Mouse (Mus musculus): Measurements from ENCODE around the gene Gimap1. TPM values are rescaled to one million over a fixed set of nuclear protein-coding genes. Genes with fewer than 3 reads are reported as not detected.

Gene Gimap1
- total RNA-seq, 2 experiments from 2014 or later = 1.4 to 1.9 TPM

DNA sequence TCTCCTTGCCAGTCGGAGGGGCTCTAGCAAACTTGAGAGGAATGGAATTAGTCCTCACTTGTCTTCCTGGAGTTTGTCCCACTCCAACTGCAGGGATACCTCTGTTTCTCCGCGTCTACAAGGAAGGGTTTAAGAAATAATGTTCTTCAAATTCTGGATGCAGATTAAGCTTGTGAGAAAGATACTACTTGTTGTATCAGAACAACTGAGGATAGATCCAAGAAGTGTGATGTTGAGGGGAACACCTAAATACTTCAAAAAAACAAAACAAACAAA is 864 bp downstream of the Gimap1 start:
- no peak for DNase-seq (ENCODE audit: low spot score in 2 of 2)

GRCm38 (mm10) chr6:48740501-48741169 is 1.8 kb downstream of the Gimap1 start:
- no peak for DNase-seq (ENCODE audit: low spot score in 2 of 2)

- no peak for DNase-seq (ENCODE audit: low spot score in 2 of 2)
Observed at GRCm38 (mm10) chr6:48741273-48741672, 2.4 kb downstream of the Gimap1 start.

- DNase-seq (ENCODE audit: low spot score in 2 of 2) = no peak
Observed at GRCm38 (mm10) chr6:48741711-48742206, 2.9 kb downstream of the Gimap1 start.

GRCm38 (mm10) chr6:48742422-48743351 is 3.8 kb downstream of the Gimap1 start:
- DNase-seq (ENCODE audit: low spot score in 2 of 2) = no peak

DNA sequence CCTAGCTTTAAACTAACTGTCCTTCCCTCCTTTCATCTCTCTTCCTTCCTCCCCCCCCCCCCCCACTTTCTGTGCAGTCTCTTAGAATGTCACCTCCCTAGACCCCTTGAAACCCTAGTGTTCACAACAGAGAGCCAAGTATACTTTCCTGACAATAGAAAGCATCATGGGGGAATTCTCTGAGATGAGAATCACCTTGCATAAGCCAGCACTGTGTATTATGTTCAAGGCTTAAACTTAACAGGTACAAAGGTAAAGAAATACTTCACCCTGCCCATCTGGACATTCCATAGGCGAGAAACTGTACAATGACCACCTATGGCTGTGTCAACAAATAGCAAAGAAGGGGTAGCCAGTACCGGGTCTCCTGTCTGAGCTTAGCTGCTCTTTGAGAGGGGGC is 6.6 kb downstream of the Gimap1 start:
- DNase-seq (ENCODE audit: low spot score in 2 of 2) = no peak

DNA sequence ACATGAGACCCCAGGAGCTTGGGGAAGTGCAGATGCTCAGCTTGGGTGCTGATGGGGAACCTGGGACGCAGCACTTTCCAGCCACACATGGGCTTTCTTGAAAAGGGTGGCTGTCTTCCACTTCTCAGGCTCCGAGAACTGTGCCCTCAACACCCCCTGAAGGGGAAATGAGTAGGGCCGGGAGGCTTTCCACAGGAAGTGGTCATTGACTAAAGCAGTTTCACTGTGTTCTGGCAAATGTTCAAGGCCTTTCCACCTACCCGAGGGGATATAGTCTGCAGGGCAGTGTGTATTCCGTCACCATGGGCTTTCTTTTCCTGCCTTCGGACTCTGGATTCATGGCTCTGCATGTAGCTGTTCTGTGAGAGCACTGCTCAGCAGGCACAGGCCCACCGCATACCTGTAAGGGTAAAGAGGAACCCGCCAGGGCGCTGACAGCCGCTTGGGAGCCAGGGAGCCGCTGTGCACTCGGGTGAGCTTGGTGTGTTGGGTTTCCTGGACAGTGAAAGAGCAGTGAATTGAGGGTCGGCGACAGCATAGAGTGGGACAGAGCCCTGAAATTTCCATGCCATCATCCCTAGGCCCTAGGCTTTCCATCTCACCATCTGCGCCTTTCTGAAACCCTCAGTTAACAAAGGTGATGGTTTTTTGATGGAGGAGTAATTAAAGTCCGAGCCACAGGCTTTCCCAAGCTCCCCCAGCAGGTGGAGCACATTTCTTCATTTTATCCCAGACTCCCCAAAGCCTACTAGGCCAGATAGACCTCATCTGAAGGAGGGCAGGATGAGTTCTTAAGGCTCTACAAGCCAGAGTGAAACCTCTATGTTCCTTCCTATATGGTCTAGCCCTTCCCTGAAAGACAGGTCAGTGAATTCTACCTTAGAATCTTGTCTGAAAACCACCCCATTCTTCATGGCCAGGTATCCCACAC is 7.4 kb downstream of the Gimap1 start, which contains the start of gene Gimap5:
Gimap5 (plus strand) TSS at position 239 of the 931 bp plus-strand sequence.
- DNase-seq (ENCODE audit: low spot score in 2 of 2) = peak in 1 of 2 experiments; percentile 31

GRCm38 (mm10) chr6:48747091-48747966 is 8.5 kb downstream of the Gimap1 start:
- no peak for DNase-seq (ENCODE audit: low spot score in 2 of 2)

DNA sequence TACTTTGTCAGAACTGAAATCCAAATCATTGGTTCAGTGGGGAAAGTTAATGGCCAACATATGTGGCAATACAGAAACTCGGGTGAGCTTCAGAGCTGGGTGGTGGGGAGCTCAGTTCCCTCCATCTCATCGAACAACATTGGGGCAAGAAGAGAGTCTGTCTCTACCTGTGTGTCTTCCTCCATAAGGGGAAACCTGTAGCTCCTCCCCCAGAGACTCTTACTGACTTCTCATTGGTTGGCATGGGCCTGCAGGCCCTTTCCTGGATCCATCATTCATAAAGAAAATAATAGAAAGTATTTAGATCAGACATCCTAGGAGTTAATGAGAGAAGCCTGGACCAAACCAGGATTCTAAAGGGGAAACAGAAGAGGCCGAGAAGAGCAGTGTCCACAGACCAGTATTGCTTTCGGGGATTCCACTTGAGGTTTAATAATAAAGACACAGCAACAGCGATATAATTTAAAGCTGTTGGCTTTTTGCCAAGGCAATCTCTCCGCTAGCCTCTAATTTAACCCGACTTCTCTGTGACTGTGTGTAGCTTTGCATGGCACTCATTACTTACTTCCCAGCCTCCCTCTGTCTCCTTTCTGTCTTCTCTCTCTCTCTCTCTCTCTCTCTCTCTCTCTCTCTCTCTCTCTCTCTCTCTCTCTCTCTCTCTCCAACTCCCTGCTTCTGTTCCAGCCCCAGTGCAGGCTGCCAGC is 24.9 kb downstream of the Gimap1 start:
- DNase-seq (ENCODE audit: low spot score in 2 of 2) = no peak

DNA sequence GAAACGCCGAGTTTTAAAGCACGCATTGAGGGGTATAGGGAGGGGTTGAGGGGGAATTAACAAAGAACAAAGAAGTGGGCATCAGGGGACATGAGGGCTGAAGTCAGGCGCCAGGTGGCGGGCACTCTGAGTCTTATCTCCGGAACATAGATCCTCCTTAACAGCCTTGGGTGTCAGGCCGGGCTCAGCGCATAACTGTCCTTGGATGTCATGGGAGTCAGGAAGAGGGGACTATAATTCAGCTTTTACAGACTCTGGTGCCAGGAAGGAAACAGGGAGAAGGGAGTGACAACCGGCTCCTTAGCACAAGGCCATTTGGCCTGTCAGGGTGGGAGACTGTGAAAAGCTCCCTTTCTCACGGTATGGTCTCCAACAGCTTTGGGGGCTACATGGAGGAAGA is 25.6 kb downstream of the Gimap1 start:
- DNase-seq (ENCODE audit: low spot score in 2 of 2) = no peak

- DNase-seq (ENCODE audit: low spot score in 2 of 2) = no peak
Observed at GRCm38 (mm10) chr6:48768178-48768869, 29.5 kb downstream of the Gimap1 start.

DNA sequence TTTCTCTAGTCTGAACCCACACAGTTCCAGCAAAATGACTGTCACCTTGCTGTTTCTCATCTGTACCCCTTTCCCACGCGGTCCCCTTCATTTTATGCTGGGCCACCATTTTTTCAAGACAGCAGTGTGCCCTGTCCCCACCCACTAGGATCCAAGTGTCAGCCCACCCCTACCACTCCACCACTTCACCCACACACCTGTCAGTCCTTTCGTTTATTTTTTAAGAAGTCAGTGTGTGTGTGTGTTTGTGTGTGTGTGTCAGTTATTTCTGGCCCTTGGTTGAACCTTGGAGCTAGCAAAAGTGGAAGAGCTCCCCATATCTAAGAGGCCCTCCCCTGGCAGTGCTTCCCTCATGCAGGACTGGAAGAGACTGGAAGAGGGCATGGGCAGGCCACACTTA is 30.1 kb downstream of the Gimap1 start:
- DNase-seq (ENCODE audit: low spot score in 2 of 2) = no peak

DNA sequence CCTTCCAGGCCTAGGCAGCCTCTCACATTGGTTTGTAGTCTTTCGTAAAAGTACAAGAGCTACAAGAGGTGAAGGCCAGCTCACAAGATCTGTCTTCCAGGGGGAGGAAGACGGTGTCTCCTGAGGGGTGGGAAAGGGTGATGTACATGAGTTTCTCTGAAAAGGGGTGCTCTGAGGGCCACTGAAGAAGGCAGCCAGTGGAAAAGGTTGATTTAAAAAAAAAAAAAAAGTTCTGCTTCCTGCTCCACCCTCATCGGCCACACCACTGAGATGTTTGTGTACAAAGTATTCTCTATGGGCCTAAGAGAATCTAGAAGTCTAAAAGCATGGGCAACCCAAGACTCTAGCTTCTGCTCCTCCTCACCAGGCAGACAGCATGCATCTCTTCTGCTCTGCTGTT is 31.8 kb downstream of the Gimap1 start, which contains the start of gene Gimap3:
Gimap3 (minus strand) TSS at position 156 of the 400 bp plus-strand sequence.
- DNase-seq (ENCODE audit: low spot score in 2 of 2) = no peak

GRCm38 (mm10) chr6:48772030-48772429 is 33.2 kb downstream of the Gimap1 start:
- peak; percentile 42 to 85 for DNase-seq (ENCODE audit: low spot score in 2 of 2)

- no peak for DNase-seq (ENCODE audit: low spot score in 2 of 2)
Observed at GRCm38 (mm10) chr6:48784406-48784805, 45.6 kb downstream of the Gimap1 start.

- DNase-seq (ENCODE audit: low spot score in 2 of 2) = no peak
Observed at GRCm38 (mm10) chr6:48785189-48785588, 46.3 kb downstream of the Gimap1 start.

- DNase-seq (ENCODE audit: low spot score in 2 of 2) = no peak
Observed at GRCm38 (mm10) chr6:48785601-48786000, 46.7 kb downstream of the Gimap1 start.

DNA sequence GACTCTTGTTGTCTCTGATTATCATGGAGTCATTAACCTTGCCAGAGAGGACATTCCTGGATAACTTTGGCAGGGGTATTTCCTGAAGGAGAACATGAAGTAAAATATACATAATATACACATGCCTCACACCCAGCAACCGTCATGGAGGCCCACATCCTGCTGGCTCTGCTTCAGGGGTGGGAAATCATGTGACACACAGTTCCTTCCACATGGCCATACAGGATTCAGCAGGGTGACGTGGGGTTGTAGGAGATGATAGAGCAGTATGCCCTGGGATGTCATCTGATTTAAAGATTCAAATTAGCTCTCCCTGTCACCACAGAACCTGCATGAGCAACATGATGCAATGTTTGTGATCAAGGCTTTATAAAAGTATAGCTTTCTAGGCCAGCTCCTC is 49.0 kb downstream of the Gimap1 start:
- no peak for DNase-seq (ENCODE audit: low spot score in 2 of 2)
